Mouse (Mus musculus) right cerebral cortex, adult 2 months (tissue): ENCODE data around the gene Sertad1.
"Not testable (repeated sequence)": the region's sequence is repeated elsewhere in the genome, so short reads cannot be mapped to it uniquely, and the experiment has no call there.

ENCODE experiments used
- DNase-seq, 2 experiments: peaks; one replicate each; pipeline ENCODE4 v3.0.0; 2021 to 2022; ENCODE audit warnings: low spot score in 2 of 2

The Sertad1 gene

GRCm38 (mm10) chr7:27473156-27473834, 13.4 kb upstream of the Sertad1 start, which contains the start of gene Sertad3:
Gene Sertad3 (plus strand): TSS chr7:27473768.
- peak; percentile 97 to 98 for DNase-seq

- DNase-seq, result no peak
These were observed 12.7 kb upstream of the Sertad1 start for GRCm38 (mm10) chr7:27473835-27474489.

- peak; percentile 96 to 99 for DNase-seq
These were observed 12.2 kb upstream of the Sertad1 start for GRCm38 (mm10) chr7:27474490-27474954.

- DNase-seq, result no peak
These were observed 11.1 kb upstream of the Sertad1 start for GRCm38 (mm10) chr7:27475596-27475995.

- no peak for DNase-seq
These were observed 10.5 kb upstream of the Sertad1 start for GRCm38 (mm10) chr7:27476098-27476635.

GRCm38 (mm10) chr7:27478561-27478960, 8.1 kb upstream of the Sertad1 start:
- DNase-seq, result no peak

- no peak for DNase-seq
These were observed 7.0 kb upstream of the Sertad1 start for GRCm38 (mm10) chr7:27479750-27480149.

- DNase-seq, result no peak
These were observed 6.2 kb upstream of the Sertad1 start for GRCm38 (mm10) chr7:27480506-27480905.

- peak in 1 of 2 experiments; percentile 10 for DNase-seq
These were observed 5.6 kb upstream of the Sertad1 start for GRCm38 (mm10) chr7:27480927-27481626.

GRCm38 (mm10) chr7:27481627-27481969, 5.1 kb upstream of the Sertad1 start:
- peak; percentile 54 to 61 for DNase-seq

GRCm38 (mm10) chr7:27483860-27484259, 2.9 kb upstream of the Sertad1 start:
- DNase-seq, result no peak

- peak; percentile 7 to 15 for DNase-seq
These were observed 474 bp upstream of the Sertad1 start for GRCm38 (mm10) chr7:27486102-27486769.

- peak; percentile 69 to 75 for DNase-seq
These were observed 1.1 kb downstream of the Sertad1 start for GRCm38 (mm10) chr7:27487740-27488268.

- no peak for DNase-seq
These were observed 2.7 kb downstream of the Sertad1 start for GRCm38 (mm10) chr7:27489270-27489869.

GRCm38 (mm10) chr7:27490227-27490542, 3.5 kb downstream of the Sertad1 start:
- DNase-seq, result no peak

- peak; percentile 81 to 86 for DNase-seq
These were observed 4.0 kb downstream of the Sertad1 start for GRCm38 (mm10) chr7:27490543-27491329.

GRCm38 (mm10) chr7:27491856-27492255, 5.1 kb downstream of the Sertad1 start:
- DNase-seq, result no peak

GRCm38 (mm10) chr7:27493022-27493421, 6.3 kb downstream of the Sertad1 start:
- DNase-seq, result no peak

- DNase-seq, result no peak
These were observed 6.7 kb downstream of the Sertad1 start for GRCm38 (mm10) chr7:27493450-27493849.

GRCm38 (mm10) chr7:27494659-27495367, 8.1 kb downstream of the Sertad1 start:
- DNase-seq, result not testable (repeated sequence)
